Mouse (Mus musculus): ENCODE measurements at regions not wholly inside any gene's neighbourhood (a gene's known extent, or its start where the extent isn't known, plus 50 kb on each side); places are given as distances from the start of the nearest gene placed in this dataset.

DNA sequence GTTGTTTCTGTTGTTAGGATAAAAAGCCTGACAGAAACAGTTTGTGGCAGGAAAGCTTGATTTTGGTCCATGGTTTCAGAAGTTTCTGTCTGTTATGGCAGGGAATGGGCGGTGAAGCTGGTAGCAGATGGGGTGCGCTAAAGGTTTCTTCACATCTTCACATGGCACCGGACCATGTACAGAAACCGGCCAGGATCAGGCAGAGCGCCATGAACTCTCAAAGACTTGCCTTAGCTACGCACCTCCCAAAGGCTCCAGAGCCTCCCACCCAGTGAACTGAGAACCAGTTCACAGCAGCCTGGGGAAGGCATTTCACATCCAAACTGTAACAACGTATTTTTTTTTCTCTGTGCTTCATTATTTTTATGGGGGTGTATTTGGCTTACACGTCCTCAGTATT lies 86.2 kb upstream of the Rcn1 start:
- H3K27me3 ChIP-seq (ENCODE audit: control insufficient read depth, insufficient read depth, low read length): no peaks in the 10 kb centered on the region
- no peak overlapping the region for H3K4me2 ChIP-seq (replicated peaks; ENCODE audit: low read depth, low read length)
- H3K27ac ChIP-seq (ENCODE audit: low read length): no peak overlapping the region
- no peak overlapping the region for H3K9ac ChIP-seq (replicated peaks; ENCODE audit: low read depth, low read length)
- WGBS: 84% methylated on average over 8 of the region's 8 CpGs
- no peaks in the 10 kb centered on the region for H3K4me1 ChIP-seq (ENCODE audit: control insufficient read depth, insufficient read depth, low read length)
- no peak for ATAC-seq (ENCODE audit: insufficient number of reproducible peaks, insufficient read depth, low FRiP score, low read depth)
- H3K9me3 ChIP-seq (ENCODE audit: control insufficient read depth, low read depth, low read length): no peaks in the 10 kb centered on the region
- no peak overlapping the region for H3K4me3 ChIP-seq (ENCODE audit: low read depth, low read length)
- H3K36me3 ChIP-seq (ENCODE audit: control insufficient read depth, insufficient read depth, low read length): no peaks in the 10 kb centered on the region

DNA sequence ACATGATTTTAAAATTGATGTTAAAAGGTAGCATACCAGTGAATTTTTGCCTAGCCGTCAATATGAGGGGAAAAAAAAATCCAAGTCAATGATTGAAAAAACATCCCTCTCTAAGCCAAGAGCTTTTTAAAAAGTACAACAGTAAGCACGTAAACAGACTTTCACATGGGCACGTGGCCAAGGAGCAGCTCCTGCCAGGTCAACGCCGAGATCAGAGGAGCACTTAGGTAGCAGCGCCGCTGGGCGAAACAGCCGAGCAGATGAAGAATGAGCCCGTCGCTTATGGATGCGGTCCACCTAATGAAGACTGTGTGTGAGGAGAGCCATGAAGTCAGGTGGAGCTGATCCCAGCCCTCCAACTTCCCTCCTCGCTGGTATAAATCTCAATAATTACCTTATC lies 96.7 kb upstream of the Rcn1 start:
- H3K9me3 ChIP-seq (ENCODE audit: control insufficient read depth, low read depth, low read length): no peaks in the 10 kb centered on the region
- H3K27me3 ChIP-seq (ENCODE audit: control insufficient read depth, insufficient read depth, low read length): no peaks in the 10 kb centered on the region
- 58% methylated on average over 13 of the region's 13 CpGs for WGBS
- no peak for ATAC-seq (ENCODE audit: insufficient number of reproducible peaks, insufficient read depth, low FRiP score, low read depth)
- no peak overlapping the region for H3K4me3 ChIP-seq (ENCODE audit: low read depth, low read length)
- no peaks in the 10 kb centered on the region for H3K4me1 ChIP-seq (ENCODE audit: control insufficient read depth, insufficient read depth, low read length)
- H3K36me3 ChIP-seq (ENCODE audit: control insufficient read depth, insufficient read depth, low read length): no peaks in the 10 kb centered on the region
- H3K4me2 ChIP-seq (replicated peaks; ENCODE audit: low read depth, low read length): no peak overlapping the region
- no peak overlapping the region for H3K9ac ChIP-seq (replicated peaks; ENCODE audit: low read depth, low read length)
- H3K27ac ChIP-seq (ENCODE audit: low read length): no peak overlapping the region

- 59% methylated on average over 2 of the region's 2 CpGs for WGBS
Observed at GRCm38 (mm10) chr2:105504197-105504596, 105.1 kb upstream of the Rcn1 start.

GRCm38 (mm10) chr2:105505554-105505953 lies 106.4 kb upstream of the Rcn1 start:
- Histone ChIP-seq H3K9ac (replicated peaks; ENCODE audit: low read depth, low read length) (no peak overlapping the region), H3K9me3 (ENCODE audit: control insufficient read depth, low read depth, low read length) (no peaks in the 10 kb centered on the region)
- 86% methylated on average over 4 of the region's 4 CpGs for WGBS

More at GRCm38 (mm10) chr2:105504197-105504596, 105.1 kb upstream of the Rcn1 start:
- Histone ChIP-seq H3K36me3 (ENCODE audit: control insufficient read depth, insufficient read depth, low read length) (no peaks in the 10 kb centered on the region), H3K9me3 (ENCODE audit: control insufficient read depth, low read depth, low read length) (no peaks in the 10 kb centered on the region), H3K27me3 (ENCODE audit: control insufficient read depth, insufficient read depth, low read length) (no peaks in the 10 kb centered on the region), H3K4me3 (ENCODE audit: low read depth, low read length) (no peak overlapping the region), H3K4me1 (ENCODE audit: control insufficient read depth, insufficient read depth, low read length) (no peaks in the 10 kb centered on the region), H3K4me2 (replicated peaks; ENCODE audit: low read depth, low read length) (no peak overlapping the region), H3K9ac (replicated peaks; ENCODE audit: low read depth, low read length) (no peak overlapping the region), H3K27ac (ENCODE audit: low read length) (no peak overlapping the region)
- ATAC-seq (ENCODE audit: insufficient number of reproducible peaks, insufficient read depth, low FRiP score, low read depth): no peak

DNA sequence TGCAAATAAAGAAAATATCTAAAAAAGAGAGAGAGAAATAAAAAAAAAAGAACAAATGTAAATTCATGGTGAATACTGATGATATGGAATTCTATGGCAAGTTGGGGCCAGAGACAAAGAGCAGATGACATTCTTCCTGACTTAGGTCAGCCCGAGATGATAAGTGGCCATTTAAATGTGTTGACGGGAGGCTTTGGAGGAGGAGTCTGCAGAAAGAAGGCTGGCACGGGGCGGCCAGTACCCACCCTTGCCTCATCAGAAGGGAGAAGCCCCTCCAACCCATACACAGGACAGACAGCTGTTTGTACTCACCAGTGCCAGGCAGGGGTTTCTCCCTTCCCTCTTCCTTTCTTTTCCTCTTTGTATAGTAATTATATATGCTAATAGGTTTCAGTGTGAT lies 108.0 kb upstream of the Rcn1 start:
- no peak overlapping the region for H3K4me2 ChIP-seq (replicated peaks; ENCODE audit: low read depth, low read length)
- WGBS: 36% methylated on average over 4 of the region's 4 CpGs

More at GRCm38 (mm10) chr2:105505554-105505953, 106.4 kb upstream of the Rcn1 start:
- H3K36me3 ChIP-seq (ENCODE audit: control insufficient read depth, insufficient read depth, low read length): no peaks in the 10 kb centered on the region
- no peaks in the 10 kb centered on the region for H3K4me1 ChIP-seq (ENCODE audit: control insufficient read depth, insufficient read depth, low read length)
- no peaks in the 10 kb centered on the region for H3K27me3 ChIP-seq (ENCODE audit: control insufficient read depth, insufficient read depth, low read length)
- no peak overlapping the region for H3K4me2 ChIP-seq (replicated peaks; ENCODE audit: low read depth, low read length)
- H3K27ac ChIP-seq (ENCODE audit: low read length): no peak overlapping the region
- H3K4me3 ChIP-seq (ENCODE audit: low read depth, low read length): no peak overlapping the region
- no peak for ATAC-seq (ENCODE audit: insufficient number of reproducible peaks, insufficient read depth, low FRiP score, low read depth)

GRCm38 (mm10) chr2:105510816-105511215 lies 111.7 kb upstream of the Rcn1 start:
- no peaks in the 10 kb centered on the region for H3K4me1 ChIP-seq (ENCODE audit: control insufficient read depth, insufficient read depth, low read length)
- 82% methylated on average over 4 of the region's 4 CpGs for WGBS

More for the DNA sequence above, 108.0 kb upstream of the Rcn1 start:
- no peak overlapping the region for H3K27ac ChIP-seq (ENCODE audit: low read length)
- no peaks in the 10 kb centered on the region for H3K4me1 ChIP-seq (ENCODE audit: control insufficient read depth, insufficient read depth, low read length)
- no peak overlapping the region for H3K4me3 ChIP-seq (ENCODE audit: low read depth, low read length)
- H3K36me3 ChIP-seq (ENCODE audit: control insufficient read depth, insufficient read depth, low read length): no peaks in the 10 kb centered on the region
- H3K9me3 ChIP-seq (ENCODE audit: control insufficient read depth, low read depth, low read length): no peaks in the 10 kb centered on the region
- no peak for ATAC-seq (ENCODE audit: insufficient number of reproducible peaks, insufficient read depth, low FRiP score, low read depth)
- no peak overlapping the region for H3K9ac ChIP-seq (replicated peaks; ENCODE audit: low read depth, low read length)
- no peaks in the 10 kb centered on the region for H3K27me3 ChIP-seq (ENCODE audit: control insufficient read depth, insufficient read depth, low read length)

DNA sequence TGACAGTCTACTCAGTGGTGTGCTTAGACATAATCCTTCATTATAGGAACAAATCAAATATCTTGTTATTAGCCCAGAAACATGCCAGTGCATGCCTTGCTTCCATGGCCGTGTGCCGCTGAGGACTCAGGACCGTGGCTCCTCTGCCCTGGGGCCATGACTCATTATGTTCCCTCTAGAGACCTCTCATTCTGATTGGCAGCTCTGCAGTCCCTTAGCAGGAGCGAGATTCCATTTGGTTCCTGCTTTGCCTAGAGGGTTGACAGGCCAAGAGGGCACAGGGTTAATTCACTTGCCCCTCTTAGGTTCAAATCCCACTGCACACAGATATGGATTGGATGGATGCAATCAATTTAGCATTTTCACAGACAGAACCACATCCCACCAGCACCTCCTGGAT lies 112.6 kb upstream of the Rcn1 start:
- Histone ChIP-seq H3K4me1 (ENCODE audit: control insufficient read depth, insufficient read depth, low read length) (no peaks in the 10 kb centered on the region), H3K27ac (ENCODE audit: low read length) (no peak overlapping the region), H3K36me3 (ENCODE audit: control insufficient read depth, insufficient read depth, low read length) (no peaks in the 10 kb centered on the region), H3K4me2 (replicated peaks; ENCODE audit: low read depth, low read length) (no peak overlapping the region), H3K9me3 (ENCODE audit: control insufficient read depth, low read depth, low read length) (no peaks in the 10 kb centered on the region), H3K4me3 (ENCODE audit: low read depth, low read length) (no peak overlapping the region), H3K27me3 (ENCODE audit: control insufficient read depth, insufficient read depth, low read length) (no peaks in the 10 kb centered on the region), H3K9ac (replicated peaks; ENCODE audit: low read depth, low read length) (no peak overlapping the region)
- WGBS: 60% methylated on average over 4 of the region's 4 CpGs
- no peak for ATAC-seq (ENCODE audit: insufficient number of reproducible peaks, insufficient read depth, low FRiP score, low read depth)

More at GRCm38 (mm10) chr2:105510816-105511215, 111.7 kb upstream of the Rcn1 start:
- no peak overlapping the region for H3K9ac ChIP-seq (replicated peaks; ENCODE audit: low read depth, low read length)
- no peak overlapping the region for H3K4me2 ChIP-seq (replicated peaks; ENCODE audit: low read depth, low read length)
- no peak overlapping the region for H3K27ac ChIP-seq (ENCODE audit: low read length)
- no peaks in the 10 kb centered on the region for H3K36me3 ChIP-seq (ENCODE audit: control insufficient read depth, insufficient read depth, low read length)
- no peaks in the 10 kb centered on the region for H3K27me3 ChIP-seq (ENCODE audit: control insufficient read depth, insufficient read depth, low read length)
- H3K9me3 ChIP-seq (ENCODE audit: control insufficient read depth, low read depth, low read length): no peaks in the 10 kb centered on the region
- no peak for ATAC-seq (ENCODE audit: insufficient number of reproducible peaks, insufficient read depth, low FRiP score, low read depth)
- H3K4me3 ChIP-seq (ENCODE audit: low read depth, low read length): no peak overlapping the region

- Histone ChIP-seq H3K9me3 (ENCODE audit: control insufficient read depth, low read depth, low read length) (no peaks in the 10 kb centered on the region), H3K4me1 (ENCODE audit: control insufficient read depth, insufficient read depth, low read length) (no peaks in the 10 kb centered on the region), H3K4me2 (replicated peaks; ENCODE audit: low read depth, low read length) (no peak overlapping the region), H3K9ac (replicated peaks; ENCODE audit: low read depth, low read length) (no peak overlapping the region), H3K27me3 (ENCODE audit: control insufficient read depth, insufficient read depth, low read length) (no peaks in the 10 kb centered on the region), H3K27ac (ENCODE audit: low read length) (no peak overlapping the region), H3K4me3 (ENCODE audit: low read depth, low read length) (no peak overlapping the region), H3K36me3 (ENCODE audit: control insufficient read depth, insufficient read depth, low read length) (no peaks in the 10 kb centered on the region)
- WGBS: 79% methylated on average over 1 of the region's 1 CpGs
- ATAC-seq (ENCODE audit: insufficient number of reproducible peaks, insufficient read depth, low FRiP score, low read depth): no peak
Observed at GRCm38 (mm10) chr2:105514226-105514625, 115.1 kb upstream of the Rcn1 start.

DNA sequence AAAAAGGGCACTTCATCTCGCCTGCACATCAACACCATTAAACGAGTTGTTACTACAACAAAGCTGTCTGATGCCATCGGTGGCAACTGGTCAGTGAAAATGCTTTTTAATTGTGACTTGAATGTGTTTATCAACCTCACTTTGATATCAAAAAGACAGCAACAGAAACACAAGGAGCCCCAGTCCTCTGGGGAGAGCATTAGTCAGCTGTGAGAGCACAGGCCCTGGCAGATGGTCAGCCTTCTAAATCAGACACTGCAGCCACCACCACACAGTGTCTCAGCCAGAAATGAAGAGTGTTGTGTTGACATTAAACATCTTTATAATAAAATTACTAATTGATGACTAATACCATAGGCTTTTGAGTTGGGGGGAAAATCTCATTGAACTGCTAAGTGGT lies 115.8 kb upstream of the Rcn1 start:
- no peak overlapping the region for H3K4me2 ChIP-seq (replicated peaks; ENCODE audit: low read depth, low read length)
- H3K9ac ChIP-seq (replicated peaks; ENCODE audit: low read depth, low read length): no peak overlapping the region
- no peak for ATAC-seq (ENCODE audit: insufficient number of reproducible peaks, insufficient read depth, low FRiP score, low read depth)
- no peak overlapping the region for H3K27ac ChIP-seq (ENCODE audit: low read length)
- H3K36me3 ChIP-seq (ENCODE audit: control insufficient read depth, insufficient read depth, low read length): no peaks in the 10 kb centered on the region
- no peaks in the 10 kb centered on the region for H3K27me3 ChIP-seq (ENCODE audit: control insufficient read depth, insufficient read depth, low read length)
- H3K9me3 ChIP-seq (ENCODE audit: control insufficient read depth, low read depth, low read length): no peaks in the 10 kb centered on the region
- WGBS: 78% methylated on average over 3 of the region's 3 CpGs
- no peaks in the 10 kb centered on the region for H3K4me1 ChIP-seq (ENCODE audit: control insufficient read depth, insufficient read depth, low read length)
- no peak overlapping the region for H3K4me3 ChIP-seq (ENCODE audit: low read depth, low read length)
